Mouse (Mus musculus) lung, adult 2 months (tissue): Measurements from ENCODE around the gene Catsper4.

Source experiments
- CTCF ChIP-seq: fragments of 200-500 bp; IDR thresholded peaks from 2 replicates; pipeline ENCODE4 v1.5.1; 2011; ENCODE audit warnings: mild to moderate bottlenecking, low read length, control low read depth; ENCODE audit not compliant: insufficient read depth
- POLR2A ChIP-seq: fragments of 200-500 bp; IDR thresholded peaks from 2 replicates; pipeline ENCODE4 v1.6.1; 2011; ENCODE audit warnings: low read depth, mild to moderate bottlenecking, control low read depth, low read length, borderline replicate concordance; ENCODE audit errors: extremely low read depth

DNA sequence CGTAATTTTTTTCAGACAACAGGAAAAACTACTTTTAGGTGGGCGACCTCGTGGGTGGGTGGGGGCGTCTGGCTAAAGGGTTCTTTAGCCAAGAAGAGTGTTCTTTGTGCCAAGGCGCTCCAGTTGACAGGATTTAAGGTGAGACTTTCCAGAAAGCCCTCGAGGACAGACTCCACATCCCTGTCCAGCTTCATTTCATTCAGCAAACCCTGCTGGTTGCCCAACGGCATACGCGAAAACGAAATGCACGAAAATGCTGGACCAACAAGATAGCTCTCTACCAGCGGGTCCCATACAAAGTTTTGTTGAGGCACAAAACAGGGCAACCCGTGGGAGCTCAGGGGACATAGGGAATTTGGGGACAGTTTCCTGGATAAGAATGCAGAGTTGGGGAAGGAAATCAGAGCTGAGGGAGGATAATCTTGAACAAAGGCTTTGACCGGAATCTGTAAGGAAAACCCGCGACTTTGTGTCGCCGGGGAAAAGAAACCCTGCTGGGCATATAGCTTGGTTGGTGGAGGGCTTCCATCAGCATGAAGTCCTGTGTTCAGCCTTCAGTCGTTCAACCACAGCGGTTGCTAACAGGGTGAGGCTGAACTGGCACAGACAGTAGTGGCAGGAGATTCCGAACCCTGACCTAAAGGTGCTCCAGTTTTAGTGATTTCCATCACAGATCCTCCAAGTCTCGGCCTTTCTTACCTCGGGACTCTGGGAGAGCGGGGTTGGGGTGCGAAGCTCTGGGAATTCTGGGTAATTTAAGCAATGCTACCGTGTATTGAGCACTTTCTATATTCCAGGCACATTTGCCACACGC is 23.1 kb upstream of the Catsper4 start:
- TF ChIP-seq POLR2A (no peak), CTCF (no peak)
